Mouse (Mus musculus) C2C12 (cell line): ENCODE results near the gene Hoxa11.

Experiments used
- CTCF ChIP-seq: IDR thresholded peaks from one replicate; pipeline ENCODE4 v1.5.1; 2011; ENCODE audit not compliant: control insufficient read depth, insufficient read depth, insufficient read length
- MAX ChIP-seq: IDR thresholded peaks from one replicate; pipeline ENCODE4 v1.6.1; 2011; ENCODE audit warnings: mild to moderate bottlenecking, control low read depth

- TF ChIP-seq MAX (no peak), CTCF (no peak)
Measured at GRCm38 (mm10) chr6:52248638-52249414, 3.2 kb upstream of the Hoxa11 start.
